Mouse (Mus musculus) CH12.LX (cell line): ENCODE results near the gene Selp.

ENCODE experiments used
- BHLHE40 ChIP-seq: IDR thresholded peaks from 2 replicates; pipeline ENCODE4 v1.6.1; 2011; ENCODE audit warnings: mild to moderate bottlenecking, low read depth, low read length, improper control_type of control experiment
- CTCF ChIP-seq, 2 experiments: IDR thresholded peaks in 1 of 2; conservative IDR thresholded peaks in 1 of 2; 2 replicates each; pipeline ENCODE4 v1.5.1; 2011 to 2012; ENCODE audit warnings: low read depth in 2 of 2, low read length in 2 of 2, improper control_type of control experiment in 1 of 2, inconsistent platforms in 1 of 2, mild to moderate bottlenecking in 1 of 2, moderate library complexity in 1 of 2
- ETS1 ChIP-seq: conservative IDR thresholded peaks from 2 replicates; pipeline ENCODE4 v1.6.1; 2012; ENCODE audit warnings: low read depth, mild to moderate bottlenecking, inconsistent platforms, low read length, improper control_type of control experiment, moderate library complexity
- MAX ChIP-seq: IDR thresholded peaks from 2 replicates; pipeline ENCODE4 v1.6.1; 2011; ENCODE audit warnings: low read length, improper control_type of control experiment
- MXI1 ChIP-seq: IDR thresholded peaks from 2 replicates; pipeline ENCODE4 v1.6.1; 2011; ENCODE audit warnings: mild to moderate bottlenecking, low read depth, low read length, improper control_type of control experiment
- POLR2A ChIP-seq: IDR thresholded peaks from 2 replicates; pipeline ENCODE4 v1.6.1; 2011; ENCODE audit warnings: low read depth, mild to moderate bottlenecking, improper control_type of control experiment, low read length
- TBP ChIP-seq: conservative IDR thresholded peaks from 2 replicates; pipeline ENCODE4 v1.6.1; 2011; ENCODE audit warnings: low read depth, low read length, improper control_type of control experiment
- USF1 ChIP-seq: IDR thresholded peaks from 2 replicates; pipeline ENCODE4 v1.6.1; 2014; ENCODE audit warnings: low read depth, mild to moderate bottlenecking, inconsistent platforms, low read length, improper control_type of control experiment
- ZMIZ1 ChIP-seq: IDR thresholded peaks from 2 replicates; pipeline ENCODE4 v1.6.1; 2012; ENCODE audit warnings: low read depth, mild to moderate bottlenecking, inconsistent platforms, low read length, improper control_type of control experiment

- no peak for TF ChIP-seq POLR2A
- TF ChIP-seq MXI1 = no peak
- no peak for TF ChIP-seq ZMIZ1
- no peak for TF ChIP-seq USF1
- no peak for TF ChIP-seq TBP
- no peak for TF ChIP-seq ETS1
- no peak for TF ChIP-seq CTCF (conservative IDR thresholded peaks at IDR 0.05 in 1 of 2, IDR thresholded peaks at IDR 0.05 in 1 of 2; ENCODE audit: low read depth in 2 of 2, low read length in 2 of 2)
- TF ChIP-seq BHLHE40 = no peak
- no peak for TF ChIP-seq MAX
These were observed 63.4 kb downstream of the Selp start for GRCm38 (mm10) chr1:164178429-164178828.
